Mouse (Mus musculus) ES-E14 (cell line): ENCODE measurements around the gene Gfra4.

Experiments
- MAFK ChIP-seq: IDR thresholded peaks from 2 replicates; pipeline ENCODE4 v1.6.1; 2014; ENCODE audit warnings: mild to moderate bottlenecking, low read depth, low read length, inconsistent platforms; ENCODE audit not compliant: insufficient read depth
- ZNF384 ChIP-seq: IDR thresholded peaks from 2 replicates; pipeline ENCODE4 v1.6.1; 2012; ENCODE audit warnings: low read depth, low read length, inconsistent platforms

GRCm38 (mm10) chr2:131056191-131056590 is 13.3 kb upstream of the Gfra4 start:
- no peak for TF ChIP-seq ZNF384
- peak; percentile 83 for TF ChIP-seq MAFK
